Mouse (Mus musculus): ENCODE measurements around the gene Stip1. TPM values are rescaled to one million over a fixed set of nuclear protein-coding genes. Genes with fewer than 3 reads are reported as not detected.

Gene Stip1
- total RNA-seq, 4 experiments from 2014 or later: 160 to 199 (median 183) TPM

GRCm38 (mm10) chr19:6987061-6987903, 52.5 kb downstream of the Stip1 start, which contains the start of gene Vegfb:
Gene Vegfb (minus strand): TSS chr19:6987651.
- peak in 1 of 2 experiments; percentile 60 for DNase-seq (ENCODE audit: low spot score in 2 of 2)

DNA sequence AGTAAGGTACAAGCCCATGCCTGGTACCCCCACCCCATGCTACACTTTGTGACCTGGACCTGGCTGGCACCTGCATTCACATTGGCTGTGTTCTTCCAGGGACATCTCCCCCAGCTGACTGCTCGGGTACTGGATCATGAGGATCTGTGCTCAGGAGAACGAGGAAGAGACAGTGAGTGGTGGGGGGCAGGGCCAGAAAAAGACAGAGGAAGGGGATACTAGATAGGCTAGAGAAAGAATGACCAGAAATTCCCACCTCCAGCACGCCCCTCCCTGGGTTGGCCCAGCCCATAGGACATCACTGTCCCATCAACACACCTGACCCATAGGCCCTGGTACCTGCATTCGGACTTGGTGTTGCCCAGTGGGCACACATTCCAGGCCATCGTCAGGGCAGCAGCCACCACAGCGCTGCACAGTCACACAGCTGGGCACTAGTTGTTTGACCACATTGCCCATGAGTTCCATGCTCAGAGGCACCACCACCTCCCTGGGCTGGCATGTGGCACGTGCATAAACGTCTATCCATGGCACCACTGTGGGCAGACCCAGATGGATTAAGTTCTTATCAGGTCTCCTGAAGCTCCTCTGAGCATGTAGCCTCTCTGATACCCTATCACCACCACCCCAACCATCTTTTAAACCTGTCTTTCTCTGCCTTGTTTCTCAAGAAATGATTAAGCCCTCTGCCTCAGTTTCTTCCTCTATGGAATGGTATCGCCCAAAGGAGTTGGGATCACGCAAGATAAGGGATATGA, 53.6 kb downstream of the Stip1 start:
- DNase-seq (ENCODE audit: low spot score in 2 of 2): no peak

GRCm38 (mm10) chr19:6985300-6985699, 54.5 kb downstream of the Stip1 start:
- no peak for DNase-seq (ENCODE audit: low spot score in 2 of 2)

DNA sequence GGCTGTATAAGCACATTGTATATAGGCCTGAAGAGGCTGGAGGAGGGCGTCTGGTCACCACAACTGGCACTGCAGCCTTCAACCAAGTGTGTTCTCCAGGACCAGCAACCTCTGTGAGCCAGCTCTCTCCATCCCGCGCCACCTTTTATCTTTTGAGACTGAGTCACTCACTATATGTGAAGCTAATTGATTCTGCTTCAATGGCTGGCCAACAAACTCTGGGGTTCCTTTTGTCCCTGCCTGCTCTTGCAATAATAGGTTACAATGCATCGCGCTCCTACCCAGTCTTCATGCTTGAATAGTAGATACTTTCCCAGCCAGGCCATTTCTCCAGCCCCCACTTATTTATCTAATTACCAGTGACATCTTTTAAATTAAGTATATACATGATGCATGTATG, 56.1 kb downstream of the Stip1 start:
- no peak for DNase-seq (ENCODE audit: low spot score in 2 of 2)

- DNase-seq (ENCODE audit: low spot score in 2 of 2): no peak
These were observed 58.3 kb downstream of the Stip1 start for GRCm38 (mm10) chr19:6981465-6981864.

DNA sequence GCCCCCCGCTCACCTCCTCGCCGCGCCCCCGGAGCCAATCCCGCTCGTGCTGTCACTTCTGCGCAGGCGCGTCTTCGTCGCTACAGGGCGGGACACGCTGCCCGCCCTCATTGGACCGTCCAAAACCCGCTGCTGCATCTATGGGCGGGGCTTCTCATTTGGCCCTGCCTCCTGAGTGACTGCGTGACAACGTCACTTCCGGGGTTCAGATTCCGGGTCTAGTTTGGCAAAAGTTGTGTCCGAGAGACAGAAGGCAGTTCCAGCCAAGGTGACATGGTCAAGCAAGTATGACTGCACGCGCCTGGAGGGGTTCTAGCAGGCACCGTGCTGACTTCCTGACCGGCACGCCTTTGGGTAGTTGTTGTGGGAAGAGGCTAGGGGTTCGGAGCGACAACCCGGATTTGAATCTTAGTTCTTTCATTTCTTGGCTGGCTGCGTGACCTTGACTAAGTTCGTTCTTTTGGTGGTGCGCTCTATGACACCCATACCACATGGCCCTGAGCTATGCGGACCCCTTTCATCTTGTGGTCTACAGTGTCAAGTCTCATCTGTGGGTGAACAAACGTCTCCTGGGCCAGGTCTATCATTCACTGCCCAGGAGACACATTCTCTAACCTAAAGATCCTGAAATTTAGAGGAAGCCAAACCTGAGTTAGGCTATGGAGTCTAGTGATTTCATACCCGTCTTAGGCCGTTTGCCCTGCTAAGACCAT, 59.2 kb downstream of the Stip1 start, which contains the start of gene Fkbp2:
Fkbp2 (minus strand) TSS at position 121 of the 713 bp plus-strand sequence.
- peak in 1 of 2 experiments; percentile 98 for DNase-seq (ENCODE audit: low spot score in 2 of 2)

DNA sequence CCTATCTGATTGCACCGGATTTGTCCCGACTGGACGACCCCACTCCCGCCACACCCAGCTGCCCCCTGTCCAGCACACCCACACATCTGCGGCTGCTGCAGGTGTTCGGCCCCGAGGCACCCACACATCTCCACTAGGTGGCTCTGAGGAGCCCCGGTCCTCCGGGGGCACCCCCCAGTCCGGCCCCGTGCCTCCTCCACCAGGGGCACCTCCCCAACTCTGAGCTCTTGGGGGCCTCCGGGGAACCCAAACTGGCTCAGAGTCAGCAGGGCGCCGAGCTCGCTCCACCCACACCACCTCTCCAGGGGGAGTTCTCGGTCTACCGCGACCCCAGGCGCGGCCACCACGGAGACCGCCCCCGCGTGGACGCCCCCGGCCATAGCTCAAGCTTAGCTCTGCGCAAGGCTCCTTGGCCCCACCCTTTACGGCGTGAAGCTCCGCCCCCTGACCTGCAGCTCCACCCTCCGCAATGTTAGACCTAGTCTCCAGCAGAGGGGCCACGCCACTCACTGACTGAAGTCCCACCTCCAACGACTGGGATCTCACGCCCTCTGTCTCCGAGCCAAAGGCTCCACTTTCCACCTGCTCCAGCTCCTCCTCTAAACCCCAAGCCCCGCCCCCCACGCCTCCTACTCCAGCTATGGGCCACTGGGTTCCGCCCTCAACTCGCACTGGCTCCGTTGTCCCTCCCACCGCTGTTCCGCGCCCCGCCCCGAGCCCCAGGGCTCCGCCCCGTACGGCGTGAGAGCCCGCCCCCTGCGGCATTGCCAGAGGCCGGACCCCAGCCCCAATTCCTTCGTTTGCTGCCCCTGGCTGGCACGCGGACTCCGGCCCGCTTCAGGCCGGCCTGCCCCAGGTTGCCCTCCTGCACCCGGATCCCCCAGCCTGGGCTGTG, 60.0 kb downstream of the Stip1 start:
- peak; percentile 97 to 100 for DNase-seq (ENCODE audit: low spot score in 2 of 2)

DNA sequence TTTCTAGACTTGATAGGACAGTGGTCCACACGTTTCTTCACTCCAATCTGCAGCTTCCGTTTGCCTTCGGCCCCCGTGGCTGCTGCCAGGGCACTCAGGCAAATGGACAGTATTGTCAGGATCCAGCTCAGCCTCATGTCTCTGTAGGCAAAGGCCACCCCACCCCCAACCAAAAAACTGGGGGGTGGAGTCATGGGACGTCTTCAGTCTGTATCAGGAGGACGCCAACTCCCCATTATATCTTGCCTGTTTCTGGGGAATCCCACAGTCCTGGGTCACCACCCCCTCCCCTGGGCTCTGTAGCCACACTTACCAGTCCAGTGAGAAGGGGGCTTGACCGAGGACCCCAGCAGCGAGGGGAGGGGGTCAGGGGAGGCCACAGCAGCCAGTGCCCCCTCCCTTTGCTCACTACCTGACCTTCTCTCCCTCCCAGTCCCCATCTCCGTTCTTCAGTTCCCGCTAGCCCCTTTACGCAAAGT, 60.7 kb downstream of the Stip1 start:
- peak in 1 of 2 experiments; percentile 76 for DNase-seq (ENCODE audit: low spot score in 2 of 2)

GRCm38 (mm10) chr19:6978639-6978974, 61.2 kb downstream of the Stip1 start:
- no peak for DNase-seq (ENCODE audit: low spot score in 2 of 2)

GRCm38 (mm10) chr19:6977759-6978638, 61.8 kb downstream of the Stip1 start:
- DNase-seq (ENCODE audit: low spot score in 2 of 2): no peak

- DNase-seq (ENCODE audit: low spot score in 2 of 2): no peak
These were observed 63.9 kb downstream of the Stip1 start, which contains the start of gene Plcb3 for GRCm38 (mm10) chr19:6975537-6976521. Gene Plcb3 (minus strand): TSS chr19:6976470.

DNA sequence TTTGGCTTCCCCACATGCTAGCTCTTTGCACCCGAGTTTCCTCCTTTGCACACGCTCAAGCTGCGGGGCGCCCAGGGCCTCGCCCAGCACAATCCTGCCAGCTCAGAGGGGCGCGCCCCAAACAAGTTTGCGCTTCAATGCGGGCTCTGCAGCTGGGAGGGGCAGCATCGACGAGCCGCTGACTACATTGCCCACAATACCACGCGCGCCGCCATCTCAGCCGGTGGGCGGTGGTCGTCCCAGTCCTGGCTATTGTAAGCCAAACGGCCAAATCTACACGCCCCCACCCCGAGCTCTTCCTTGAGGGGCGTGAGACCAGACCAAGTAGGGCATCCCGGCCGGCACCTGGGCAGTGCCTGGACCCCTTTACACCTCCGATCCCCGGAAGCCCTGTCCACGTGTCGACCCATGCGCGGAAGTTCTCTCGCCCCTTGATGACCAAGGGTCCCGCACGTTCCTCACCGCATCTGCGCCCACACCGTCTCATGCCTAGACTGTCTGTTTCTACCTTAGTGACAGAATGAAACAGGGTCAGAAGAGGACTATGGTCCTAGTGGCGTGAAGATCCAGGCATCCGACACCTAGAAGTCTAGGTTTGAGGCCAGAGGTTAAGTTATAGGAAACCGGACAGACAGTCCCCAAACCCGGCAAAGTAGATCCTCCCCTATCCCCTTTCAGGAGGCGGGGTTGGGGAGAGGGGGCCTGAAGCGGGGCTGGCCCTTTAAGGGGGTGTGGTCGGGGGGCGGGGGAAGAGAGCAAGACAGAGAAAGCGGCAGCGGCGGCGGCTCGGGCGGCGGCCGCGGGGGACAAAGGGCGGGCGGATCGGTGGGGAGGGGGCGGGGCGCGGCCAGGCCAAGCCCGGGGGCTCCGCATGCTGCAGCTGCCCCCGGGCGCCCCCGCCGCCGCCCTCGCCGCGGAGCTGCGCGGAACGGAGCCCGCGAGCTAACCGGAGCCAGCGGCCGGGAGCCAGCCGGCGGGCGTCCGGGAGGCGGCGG, 65.3 kb downstream of the Stip1 start, which contains the start of gene Ppp1r14b:
Ppp1r14b (plus strand) TSS at position 758 of the 995 bp plus-strand sequence.
- DNase-seq (ENCODE audit: low spot score in 2 of 2): peak; percentile 69 to 72

DNA sequence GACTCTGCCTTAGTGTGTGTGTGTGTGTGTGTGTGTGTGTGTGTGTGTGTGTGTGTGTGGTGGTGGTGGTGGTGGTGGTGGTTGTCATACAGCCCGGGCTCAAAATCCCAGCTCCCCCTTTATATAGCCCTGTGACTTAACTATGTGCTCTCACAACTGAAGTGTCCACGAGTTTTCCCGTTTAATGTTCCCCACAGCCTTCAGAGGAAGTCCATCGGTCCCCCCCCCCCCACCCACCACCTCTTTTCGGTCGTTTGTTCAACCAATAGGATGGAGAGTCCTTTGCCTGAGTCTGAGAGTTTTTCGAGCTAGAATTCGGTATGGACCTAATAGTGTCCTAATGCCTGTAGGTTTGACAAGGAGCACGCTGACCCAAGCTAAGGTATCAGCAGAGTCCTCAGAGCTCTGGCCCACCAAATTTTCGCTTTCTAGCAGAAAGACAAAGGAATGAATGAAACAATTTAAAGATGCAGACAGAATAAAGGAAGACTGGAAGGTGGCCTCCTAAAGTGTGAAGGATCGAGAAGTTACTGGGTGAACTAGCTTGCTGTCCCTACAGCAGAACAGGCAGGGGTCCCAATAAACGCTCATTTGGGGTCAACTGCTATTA, 66.1 kb downstream of the Stip1 start:
- no peak for DNase-seq (ENCODE audit: low spot score in 2 of 2)

DNA sequence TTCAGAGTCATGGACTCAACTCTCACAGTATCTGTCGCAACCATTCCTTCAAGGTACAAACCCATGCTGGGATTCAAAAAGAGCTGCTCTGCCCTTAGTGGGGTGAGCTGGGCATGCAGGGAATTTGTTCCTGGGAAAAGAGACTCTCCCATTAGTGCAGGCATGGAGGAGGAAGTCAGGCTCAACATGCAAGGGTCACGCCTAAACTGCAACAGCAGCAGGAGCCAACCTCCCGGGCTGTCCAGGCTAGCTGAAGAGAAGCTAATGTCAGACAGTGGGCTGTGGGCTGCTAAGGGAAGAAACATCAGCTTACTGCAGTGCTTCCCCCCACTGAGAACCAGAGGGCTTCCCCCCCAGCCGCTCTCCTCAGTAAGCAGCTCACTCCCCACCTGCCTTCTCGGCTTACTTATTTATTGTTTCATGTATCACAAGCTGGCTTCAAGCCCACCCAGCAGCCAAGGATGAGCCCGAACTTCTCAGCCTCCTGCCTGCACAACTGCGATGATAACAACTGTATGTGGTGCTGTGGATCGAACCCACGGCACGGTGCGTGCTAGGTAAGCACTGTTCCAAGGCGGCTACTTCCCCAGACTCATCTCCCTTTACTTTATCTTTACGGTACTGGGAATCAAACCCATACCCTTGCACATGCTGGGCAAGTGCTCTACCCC, 67.4 kb downstream of the Stip1 start:
- no peak for DNase-seq (ENCODE audit: low spot score in 2 of 2)

DNA sequence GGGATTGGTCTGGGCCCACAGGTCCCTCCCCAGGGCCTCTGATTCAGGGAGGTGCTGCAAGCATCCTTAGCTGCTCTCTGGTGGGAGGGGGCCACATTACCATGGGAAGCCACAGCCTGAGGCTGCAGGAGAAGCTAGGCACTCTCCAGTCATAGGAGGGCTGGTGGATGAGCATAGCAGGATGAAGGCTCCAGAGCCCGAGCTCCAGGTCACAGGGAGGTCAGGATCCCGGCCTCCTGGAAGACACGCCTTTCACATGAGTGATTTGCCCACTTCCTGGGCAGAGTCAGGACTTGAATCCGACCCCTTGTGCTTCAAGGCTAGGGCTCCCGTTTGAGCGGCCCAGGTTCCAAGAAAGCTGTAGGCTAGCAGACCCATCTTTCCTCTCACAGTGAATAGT, 68.1 kb downstream of the Stip1 start:
- DNase-seq (ENCODE audit: low spot score in 2 of 2): no peak
